Mouse (Mus musculus) liver, embryonic 15.5 days (tissue): ENCODE results near the gene Rps12. TPM values are rescaled to one million over a fixed set of nuclear protein-coding genes. Genes with fewer than 3 reads are reported as not detected.
A peak's percentile ranks its signal among the peaks of the same experiment; 100 is the strongest.

Experiments
- ATAC-seq: fragments of 200-750 bp; cut with Nextera tagmentation; 2 replicates; pipeline ENCODE4 v1.8.0; 2017; ENCODE audit warnings: moderate number of reproducible peaks, mild to moderate bottlenecking, moderate library complexity; ENCODE audit not compliant: insufficient read depth
- H3K27ac ChIP-seq: fragments of 300-500 bp; sonication (generic); replicated peaks from 2 replicates; pipeline ENCODE4 v1.5.1; 2015; ENCODE audit warnings: mild to moderate bottlenecking, inconsistent platforms
- H3K27me3 ChIP-seq: fragments of 300-500 bp; sonication (generic); 2 replicates; pipeline ENCODE4 v1.6.1; 2015; ENCODE audit warnings: mild to moderate bottlenecking, inconsistent platforms
- H3K36me3 ChIP-seq: fragments of 300-500 bp; sonication (generic); replicated peaks from 2 replicates; pipeline ENCODE4 v1.6.1; 2015; ENCODE audit warnings: moderate library complexity, mild to moderate bottlenecking, inconsistent platforms
- H3K4me1 ChIP-seq: fragments of 300-500 bp; sonication (generic); replicated peaks from 2 replicates; pipeline ENCODE4 v1.6.1; 2015; ENCODE audit warnings: inconsistent platforms
- H3K4me2 ChIP-seq: fragments of 300-500 bp; sonication (generic); 2 replicates; pipeline ENCODE4 v1.6.1; 2015; ENCODE audit warnings: moderate library complexity, mild to moderate bottlenecking, inconsistent platforms
- H3K4me3 ChIP-seq: fragments of 300-500 bp; sonication (generic); replicated peaks from 2 replicates; pipeline ENCODE4 v1.5.1; 2015; ENCODE audit warnings: mild to moderate bottlenecking, inconsistent platforms
- H3K9ac ChIP-seq: fragments of 300-500 bp; sonication (generic); 2 replicates; pipeline ENCODE4 v1.6.1; 2015; ENCODE audit warnings: moderate library complexity, mild to moderate bottlenecking, inconsistent platforms
- H3K9me3 ChIP-seq: fragments of 300-500 bp; sonication (generic); replicated peaks from 2 replicates; pipeline ENCODE4 v1.6.1; 2016; ENCODE audit warnings: inconsistent platforms
- WGBS: fragments of 180-500 bp; shearing (Covaris S2); methylation state at CpG from one replicate; pipeline ENCODE4 v1.1.7; 2015; ENCODE audit warnings: mixed read lengths; ENCODE audit not compliant: insufficient replicate concordance; 5-methylcytosine and 5-hydroxymethylcytosine counted together
- polyA plus RNA-seq: library from polyadenylated mRNA; unstranded; fragments of >200 nt; fragmentation: Nextera tagmentation; extraction: Ambion mirVana; gene quantifications from 2 replicates; pipeline ENCODE4 v1.2.1, GENCODE M21; 2015

The Rps12 gene
- polyA plus RNA-seq, 1 experiment from 2014 or later: 126 TPM

DNA sequence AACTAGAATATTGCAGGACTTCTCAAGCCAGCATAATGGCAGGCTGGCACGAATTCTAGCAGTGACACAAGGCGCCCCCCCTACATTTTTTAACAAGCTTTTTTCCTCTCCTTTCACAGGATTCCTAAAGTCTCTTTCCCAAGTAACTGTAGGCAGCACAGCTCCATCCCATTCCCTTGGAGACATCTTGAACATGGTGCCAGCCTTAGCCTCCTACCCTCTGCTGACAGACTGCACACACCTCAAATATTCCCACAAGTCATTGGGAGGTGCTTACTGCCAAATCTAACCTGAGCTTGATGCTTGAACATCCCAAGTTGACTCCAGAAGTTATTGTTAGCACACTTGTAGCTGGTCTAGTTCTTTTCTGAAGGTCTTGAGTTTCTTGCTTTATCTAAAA, 3.0 kb downstream of the Rps12 start:
- Histone ChIP-seq H3K9ac (no peak overlapping the region), H3K27ac (peak overlapping the region; percentile 54; the same call in 1 of the 2 replicates), H3K9me3 (no peaks in the 10 kb centered on the region), H3K27me3 (no peaks in the 10 kb centered on the region), H3K4me1 (peaks cover 71% of the 10 kb centered on the region), H3K36me3 (peaks cover 34% of the 10 kb centered on the region), H3K4me3 (no peak overlapping the region), H3K4me2 (peak overlapping the region; percentile 82)
- no peak for ATAC-seq
- WGBS: 38% methylated on average over 2 of the region's 2 CpGs

- no peak for ATAC-seq
- Histone ChIP-seq H3K36me3 (peaks cover 34% of the 10 kb centered on the region), H3K4me3 (no peak overlapping the region), H3K4me2 (no peak overlapping the region), H3K9ac (no peak overlapping the region), H3K4me1 (peaks cover 65% of the 10 kb centered on the region), H3K27me3 (no peaks in the 10 kb centered on the region), H3K9me3 (no peaks in the 10 kb centered on the region), H3K27ac (peak overlapping the region; percentile 45)
- 19% methylated on average over 2 of the region's 2 CpGs for WGBS
Measured at GRCm38 (mm10) chr10:23783493-23783884, 3.6 kb downstream of the Rps12 start.

GRCm38 (mm10) chr10:23782855-23783492, 4.1 kb downstream of the Rps12 start:
- peak overlapping the region; percentile 45 for H3K27ac ChIP-seq
- no peaks in the 10 kb centered on the region for H3K9me3 ChIP-seq
- H3K4me1 ChIP-seq: peaks cover 59% of the 10 kb centered on the region

GRCm38 (mm10) chr10:23781760-23782735, 5.0 kb downstream of the Rps12 start:
- WGBS: 45% methylated on average over 11 of the region's 11 CpGs
- Histone ChIP-seq H3K9ac (no peak overlapping the region), H3K27me3 (no peaks in the 10 kb centered on the region), H3K4me3 (no peak overlapping the region), H3K4me2 (peak overlapping the region; percentile 5; the same call in 1 of the 2 replicates), H3K4me1 (peaks cover 59% of the 10 kb centered on the region), H3K9me3 (no peaks in the 10 kb centered on the region), H3K27ac (peak overlapping the region; percentile 45; the same call in 1 of the 2 replicates), H3K36me3 (peaks cover 34% of the 10 kb centered on the region)
- no peak for ATAC-seq

More at GRCm38 (mm10) chr10:23782855-23783492, 4.1 kb downstream of the Rps12 start:
- no peak for ATAC-seq
- Histone ChIP-seq H3K4me3 (no peak overlapping the region), H3K9ac (no peak overlapping the region), H3K4me2 (no peak overlapping the region), H3K27me3 (no peaks in the 10 kb centered on the region), H3K36me3 (peaks cover 34% of the 10 kb centered on the region)
- 17% methylated on average over 2 of the region's 2 CpGs for WGBS

DNA sequence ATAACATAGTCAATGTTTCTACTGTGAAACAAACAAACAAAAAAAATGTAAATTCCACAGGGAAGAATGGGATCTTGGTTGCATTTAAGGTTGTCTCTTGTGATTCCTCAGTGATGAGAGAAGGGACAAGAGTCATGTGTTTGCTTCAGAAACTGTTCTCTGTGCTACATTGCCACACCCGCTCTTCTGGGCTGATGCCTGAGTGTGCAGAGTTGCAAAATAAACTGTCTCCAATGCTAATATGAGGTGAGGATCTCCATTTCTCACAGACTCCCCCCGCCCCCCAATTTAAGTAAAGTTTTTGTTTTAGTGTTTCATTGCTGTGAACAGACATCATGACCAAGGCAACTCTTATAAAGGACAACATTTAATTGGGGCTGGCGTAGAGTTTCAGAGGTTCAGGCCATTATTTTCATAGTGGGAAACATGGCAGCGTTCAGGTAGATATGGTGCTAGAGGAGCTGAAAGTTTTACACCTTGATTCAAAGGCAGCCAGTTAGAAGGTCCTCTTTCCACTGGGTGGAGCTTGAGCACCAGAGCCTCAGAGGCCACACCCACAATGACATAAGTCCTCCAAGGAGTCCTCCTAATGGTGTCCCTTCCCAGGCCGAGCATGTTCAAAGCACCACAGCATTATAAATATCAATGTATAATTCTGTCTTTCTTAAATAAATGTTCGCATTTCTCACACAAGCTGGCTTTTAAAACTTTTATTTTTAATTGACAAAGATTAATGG, 6.4 kb downstream of the Rps12 start:
- WGBS: 60% methylated on average over 6 of the region's 6 CpGs
- no peaks in the 10 kb centered on the region for H3K27me3 ChIP-seq
- peak; percentile 66 for ATAC-seq
- 0 out of 2 replicates have a peak overlapping the region, but pooled peaks have one; percentile 2 for H3K4me2 ChIP-seq
- H3K9me3 ChIP-seq: no peaks in the 10 kb centered on the region
- no peak overlapping the region for H3K4me3 ChIP-seq
- peaks cover 29% of the 10 kb centered on the region for H3K36me3 ChIP-seq
- no peak overlapping the region for H3K27ac ChIP-seq
- H3K4me1 ChIP-seq: peaks cover 51% of the 10 kb centered on the region
- no peak overlapping the region for H3K9ac ChIP-seq

- Histone ChIP-seq H3K4me2 (no peak overlapping the region), H3K9me3 (no peaks in the 10 kb centered on the region), H3K4me3 (no peak overlapping the region), H3K4me1 (peaks cover 20% of the 10 kb centered on the region), H3K36me3 (no peaks in the 10 kb centered on the region), H3K27me3 (no peaks in the 10 kb centered on the region), H3K27ac (no peak overlapping the region), H3K9ac (no peak overlapping the region)
- ATAC-seq: no peak
- WGBS: 28% methylated on average over 5 of the region's 5 CpGs
Measured at GRCm38 (mm10) chr10:23777288-23777945, 9.7 kb downstream of the Rps12 start.

DNA sequence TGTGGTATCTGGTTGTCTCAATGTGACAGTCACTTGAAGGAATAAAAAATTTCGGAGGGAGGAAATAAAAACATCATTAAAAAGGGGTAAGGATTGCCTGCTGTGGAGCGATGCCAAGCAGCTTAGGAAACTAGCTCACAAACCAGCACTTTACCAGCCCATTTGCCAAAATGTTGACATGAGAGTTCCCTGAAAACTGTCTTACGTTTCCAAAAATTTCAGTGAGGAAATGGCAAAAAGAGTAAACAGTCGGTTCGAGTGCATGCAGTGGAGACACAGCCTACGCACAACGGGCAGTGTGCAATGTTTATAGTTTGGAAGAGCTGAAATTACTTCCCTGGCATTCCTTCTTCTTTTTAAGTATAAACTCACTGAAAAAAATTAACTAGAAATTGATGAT, 32.9 kb downstream of the Rps12 start:
- Histone ChIP-seq H3K4me3 (no peak overlapping the region), H3K27me3 (no peaks in the 10 kb centered on the region), H3K9me3 (no peaks in the 10 kb centered on the region), H3K9ac (no peak overlapping the region), H3K4me1 (no peaks in the 10 kb centered on the region), H3K27ac (no peak overlapping the region), H3K4me2 (no peak overlapping the region), H3K36me3 (no peaks in the 10 kb centered on the region)
- ATAC-seq: no peak
- 59% methylated on average over 7 of the region's 7 CpGs for WGBS

Other genes starting within 250 kb of the Rps12 start
- gene Slc18b1, start 9.7 kb upstream of the Rps12 start, polyA plus RNA-seq: 1.4 and 1.7 TPM in 2 replicates
- gene Vnn3, start 64.2 kb upstream of the Rps12 start, polyA plus RNA-seq: 3.4 and 6.1 TPM in 2 replicates
- 2.1 and 2.3 TPM in 2 replicates for gene Vnn1, start 107.4 kb upstream of the Rps12 start, polyA plus RNA-seq
- gene Taar1, start 133.1 kb upstream of the Rps12 start, polyA plus RNA-seq: not detected in 2 replicates
- not detected in 2 replicates for gene Taar2, start 151.3 kb upstream of the Rps12 start, polyA plus RNA-seq
- not detected in 2 replicates for gene Taar3, start 162.3 kb upstream of the Rps12 start, polyA plus RNA-seq
- gene Taar4, start 173.2 kb upstream of the Rps12 start, polyA plus RNA-seq: not detected in 2 replicates
- not detected in 2 replicates for gene Taar5, start 183.4 kb upstream of the Rps12 start, polyA plus RNA-seq
- not detected in 2 replicates for gene Taar6, start 198.4 kb upstream of the Rps12 start, polyA plus RNA-seq
- not detected in 2 replicates for gene Taar7a, start 206.2 kb upstream of the Rps12 start, polyA plus RNA-seq
- not detected in 2 replicates for gene Taar7b, start 212.7 kb upstream of the Rps12 start, polyA plus RNA-seq
- not detected in 2 replicates for gene Taar7d, start 239.9 kb upstream of the Rps12 start, polyA plus RNA-seq